Mouse (Mus musculus) testis, postnatal 10 days (tissue): ENCODE results near the gene Slc4a4.
"Not testable (repeated sequence)": the region's sequence is repeated elsewhere in the genome, so short reads cannot be mapped to it uniquely, and the experiment has no call there.

Experiments
- DNase-seq: peaks from one replicate; pipeline ENCODE4 v3.0.0; 2021; ENCODE audit warnings: low spot score

Slc4a4 gene

GRCm38 (mm10) chr5:89083476-89083875, 196.9 kb downstream of the Slc4a4 start:
- DNase-seq = no peak

DNA sequence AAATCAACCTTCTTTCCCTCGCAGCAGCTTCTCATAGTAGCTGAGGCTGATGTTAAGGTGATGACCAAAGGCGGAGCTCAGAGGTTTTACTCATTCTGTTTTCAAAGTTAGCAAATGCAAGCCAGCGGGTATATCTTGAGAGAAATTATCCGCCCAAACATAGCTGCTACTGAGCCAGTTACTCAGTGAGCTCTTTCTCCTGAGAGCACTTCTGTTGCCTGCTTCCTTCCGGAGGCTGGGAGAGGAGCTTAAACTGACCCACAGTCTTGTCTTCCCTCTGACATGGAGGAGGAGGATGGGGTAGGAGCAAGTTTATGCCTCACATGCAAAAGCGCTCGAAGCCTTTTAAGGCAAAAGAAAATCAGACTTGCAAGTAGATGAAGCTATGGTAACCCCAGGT, 201.3 kb downstream of the Slc4a4 start:
- no peak for DNase-seq

DNA sequence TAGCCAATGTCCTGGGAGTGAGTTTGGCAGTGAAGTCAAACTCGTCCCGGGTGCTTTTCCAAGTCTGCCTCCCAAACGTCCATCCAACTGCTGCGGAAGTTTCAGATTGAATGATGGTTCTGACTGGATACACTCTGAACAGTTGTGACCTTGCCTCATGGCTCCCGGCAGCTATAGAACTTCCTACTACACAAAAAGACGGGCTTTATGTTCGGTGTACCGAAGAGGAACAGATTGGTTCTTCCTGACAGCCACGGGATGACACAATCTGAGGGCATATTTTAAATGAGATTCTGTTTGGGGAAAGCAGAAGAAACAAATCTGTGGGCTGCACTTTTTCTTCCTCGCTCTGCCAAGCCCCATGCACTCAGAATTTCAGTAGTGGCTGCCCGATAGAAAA, 201.8 kb downstream of the Slc4a4 start:
- DNase-seq = no peak

DNA sequence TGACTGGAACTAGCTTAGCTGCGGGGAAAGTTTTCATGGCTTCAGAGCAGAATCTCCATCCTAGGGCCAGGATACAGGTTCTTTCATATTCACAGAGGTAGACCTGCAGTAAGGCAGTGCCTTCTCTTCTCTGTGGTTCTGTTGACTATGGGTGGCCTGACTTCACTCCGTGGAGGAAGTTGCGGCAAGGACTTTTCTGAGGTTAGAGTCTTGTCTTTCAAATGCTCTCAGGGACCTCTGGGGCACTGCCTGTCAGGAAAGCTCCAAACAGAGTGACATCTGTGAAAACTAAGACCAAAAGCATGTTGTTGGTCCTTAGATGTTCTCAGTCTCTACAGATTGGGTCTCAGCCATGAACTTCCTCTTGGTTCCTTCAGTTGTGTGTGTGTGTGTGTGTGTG, 203.5 kb downstream of the Slc4a4 start:
- DNase-seq = no peak

- no peak for DNase-seq
Measured at GRCm38 (mm10) chr5:89096371-89096770, 209.8 kb downstream of the Slc4a4 start.

DNA sequence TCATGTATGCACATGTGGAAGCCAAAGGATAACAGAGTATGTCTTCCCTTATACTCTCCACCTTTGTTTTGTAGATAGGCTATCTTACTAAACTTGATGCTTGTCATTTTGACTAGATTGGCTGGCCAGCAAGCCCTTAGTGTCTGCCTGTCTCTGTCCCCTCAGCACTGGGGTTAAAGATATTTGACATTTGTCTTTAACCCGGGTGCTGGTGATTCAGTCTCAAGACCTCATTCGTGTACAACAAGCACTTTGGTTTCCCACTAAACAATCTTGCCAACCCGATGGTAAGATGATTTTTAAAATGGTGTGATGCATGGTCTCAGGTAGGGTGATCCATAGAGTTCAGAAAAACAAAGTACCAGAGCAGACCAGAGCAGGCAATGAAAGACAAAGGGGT, 210.7 kb downstream of the Slc4a4 start:
- no peak for DNase-seq

- no peak for DNase-seq
Measured at GRCm38 (mm10) chr5:89098121-89098520, 211.5 kb downstream of the Slc4a4 start.

GRCm38 (mm10) chr5:89099886-89100285, 213.3 kb downstream of the Slc4a4 start:
- DNase-seq = no peak

- no peak for DNase-seq
Measured at GRCm38 (mm10) chr5:89102560-89102959, 215.9 kb downstream of the Slc4a4 start.

DNA sequence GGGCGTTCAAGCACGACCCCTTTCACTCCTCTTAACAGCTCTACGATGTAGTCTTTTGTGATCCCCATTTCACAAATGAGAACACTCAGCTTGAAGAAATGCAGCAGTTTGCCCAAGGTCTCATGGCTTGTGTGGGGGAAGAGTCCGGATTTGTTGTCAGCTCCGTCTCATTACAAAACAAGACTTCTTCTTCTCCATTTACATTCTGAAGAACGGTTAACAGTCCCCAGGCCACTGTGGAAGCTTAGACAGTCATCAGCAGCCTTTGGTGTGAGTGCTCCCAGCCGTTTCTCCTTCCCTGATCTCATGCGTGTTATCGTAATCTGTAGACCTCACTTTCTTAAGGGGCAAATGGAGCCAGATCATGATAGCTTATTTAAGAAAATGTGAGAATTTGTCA, 218.7 kb downstream of the Slc4a4 start:
- no peak for DNase-seq

GRCm38 (mm10) chr5:89106217-89106616, 219.6 kb downstream of the Slc4a4 start:
- DNase-seq = no peak

GRCm38 (mm10) chr5:89108809-89109208, 222.2 kb downstream of the Slc4a4 start:
- no peak for DNase-seq

DNA sequence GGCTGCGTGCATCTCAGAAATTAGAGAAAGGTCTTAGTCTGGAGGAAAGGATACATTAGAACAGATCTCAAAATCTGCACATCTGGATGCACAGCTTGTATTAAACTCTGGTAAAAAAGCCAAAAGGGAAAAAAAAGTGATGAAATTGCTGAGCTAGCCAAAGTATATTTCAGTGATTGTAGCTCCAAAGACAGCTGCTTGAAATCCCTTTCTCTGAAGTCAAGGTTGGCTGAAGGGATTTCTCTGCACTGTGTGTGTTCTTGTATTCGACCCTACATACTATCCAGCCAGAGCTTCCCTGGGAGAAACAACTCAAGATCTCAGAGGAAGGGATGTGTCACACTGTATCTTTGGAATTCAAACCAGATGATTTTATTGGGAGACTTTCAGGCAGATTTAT, 223.2 kb downstream of the Slc4a4 start:
- no peak for DNase-seq

GRCm38 (mm10) chr5:89111987-89112386, 225.4 kb downstream of the Slc4a4 start:
- DNase-seq = not testable (repeated sequence)

DNA sequence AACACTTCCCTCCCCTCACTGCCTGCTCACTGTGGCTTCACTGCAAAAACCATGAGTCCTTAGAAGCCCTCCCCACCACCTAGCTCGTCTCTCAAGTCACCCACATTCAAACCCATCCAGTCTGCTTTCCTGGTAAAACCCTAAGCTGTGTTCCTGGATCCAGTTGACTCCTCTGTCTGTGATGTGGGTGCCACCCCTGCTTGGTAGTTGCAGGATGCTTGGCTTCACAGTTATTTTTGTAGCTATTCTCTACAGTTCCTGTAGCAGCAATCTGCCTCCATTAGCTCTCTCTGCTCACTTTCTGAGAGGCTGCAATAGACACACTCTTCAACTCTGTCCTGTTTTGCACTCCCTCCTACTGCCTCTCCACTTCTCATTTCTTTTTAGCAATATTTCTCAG, 234.3 kb downstream of the Slc4a4 start:
- no peak for DNase-seq

- DNase-seq = no peak
Measured at GRCm38 (mm10) chr5:89123270-89123903, 236.8 kb downstream of the Slc4a4 start.

DNA sequence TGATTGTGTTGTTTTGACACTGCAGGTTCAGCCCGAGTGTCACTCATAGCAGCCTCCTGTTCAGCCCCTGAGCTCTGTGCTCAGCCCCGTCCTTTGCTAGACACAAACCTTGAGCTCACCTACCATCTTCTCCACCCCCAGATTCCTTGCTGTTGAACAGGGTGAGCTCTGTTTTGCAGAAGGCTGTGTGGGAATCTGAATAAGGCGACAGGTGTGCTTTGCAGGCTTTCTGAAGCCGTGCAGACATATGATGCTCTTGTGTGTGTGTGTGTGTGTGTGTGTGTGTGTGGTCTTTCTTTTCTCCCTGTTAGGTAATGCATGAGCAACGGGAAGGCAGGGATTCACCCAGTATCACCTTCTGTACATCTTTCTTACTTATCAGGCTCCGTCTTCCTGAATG, 241.6 kb downstream of the Slc4a4 start:
- DNase-seq = no peak

GRCm38 (mm10) chr5:89135776-89136175, 249.2 kb downstream of the Slc4a4 start:
- no peak for DNase-seq

- no peak for DNase-seq
Measured at GRCm38 (mm10) chr5:89140070-89140469, 253.5 kb downstream of the Slc4a4 start.

- no peak for DNase-seq
Measured at GRCm38 (mm10) chr5:89141761-89142160, 255.1 kb downstream of the Slc4a4 start.

DNA sequence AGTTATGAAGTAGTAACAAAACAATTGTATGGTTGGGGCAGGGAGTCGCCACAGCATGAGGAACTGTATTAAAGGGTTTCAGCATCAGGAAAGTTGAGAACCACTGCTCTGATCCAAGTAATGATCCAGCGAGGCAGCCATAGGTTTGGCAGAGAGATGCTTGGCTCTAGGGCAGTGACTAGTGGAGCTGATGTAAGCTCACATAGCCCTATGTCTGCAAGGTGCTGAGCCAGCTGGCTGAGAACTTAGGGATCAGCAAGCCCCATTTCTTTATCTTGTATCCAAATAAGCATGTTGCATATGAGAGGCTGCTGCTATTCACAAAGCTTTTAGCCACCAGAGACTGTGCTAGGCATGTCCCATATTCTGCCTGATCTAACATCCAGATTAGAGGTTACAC, 259.7 kb downstream of the Slc4a4 start:
- no peak for DNase-seq

- DNase-seq = no peak
Measured at GRCm38 (mm10) chr5:89147282-89147790, 260.7 kb downstream of the Slc4a4 start.

DNA sequence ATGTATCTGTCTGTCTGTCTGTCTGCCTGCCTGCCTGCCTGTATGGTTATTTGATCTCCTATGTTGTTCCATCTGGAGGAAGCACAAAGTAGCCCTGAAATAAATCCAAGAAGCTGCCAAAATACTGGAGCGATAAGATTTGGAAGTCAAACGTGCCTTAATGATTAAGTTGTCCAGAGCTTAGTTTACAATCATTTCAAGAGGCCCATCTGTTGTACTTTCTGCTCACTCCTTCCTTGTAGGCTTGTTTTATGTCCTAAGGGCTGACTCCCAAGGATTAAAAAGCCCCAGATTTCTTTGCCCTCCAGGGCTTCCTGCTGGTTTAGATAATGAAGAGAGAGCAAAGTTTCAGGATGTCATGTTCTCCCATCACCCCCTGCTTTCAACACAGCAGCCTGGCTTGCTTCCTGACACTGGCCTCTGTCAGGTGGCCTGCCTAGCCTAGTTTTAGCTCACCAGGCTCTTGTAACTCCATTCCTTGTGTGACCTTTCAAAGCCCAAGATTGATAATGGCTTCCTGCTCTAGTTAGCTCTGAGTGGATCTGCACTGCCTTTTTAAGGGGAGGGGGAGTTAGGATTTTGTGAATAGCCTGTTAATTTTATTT, 262.9 kb downstream of the Slc4a4 start:
- DNase-seq = no peak

DNA sequence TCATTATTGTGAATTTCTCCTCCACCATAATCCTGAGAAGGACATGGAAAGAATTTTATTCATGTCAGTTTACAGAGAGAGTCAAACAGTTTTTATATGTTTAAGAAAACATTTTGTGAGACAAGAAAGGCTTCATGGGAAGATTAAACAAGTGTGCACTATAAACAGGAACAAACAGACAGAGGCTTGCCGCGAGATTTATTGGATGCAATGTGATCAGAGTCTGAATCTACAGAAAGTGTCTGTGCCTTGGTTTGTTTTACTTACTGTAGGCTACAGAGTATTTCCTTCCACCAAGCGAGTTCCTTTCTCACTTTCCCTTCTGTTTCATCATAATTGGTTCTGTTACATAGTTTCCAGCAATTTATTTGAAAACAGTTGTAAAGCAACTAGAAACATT, 264.5 kb downstream of the Slc4a4 start:
- DNase-seq = no peak
